Comparison of ENCODE assay signal across 4 mouse cellular contexts in the genomic region with DNA sequence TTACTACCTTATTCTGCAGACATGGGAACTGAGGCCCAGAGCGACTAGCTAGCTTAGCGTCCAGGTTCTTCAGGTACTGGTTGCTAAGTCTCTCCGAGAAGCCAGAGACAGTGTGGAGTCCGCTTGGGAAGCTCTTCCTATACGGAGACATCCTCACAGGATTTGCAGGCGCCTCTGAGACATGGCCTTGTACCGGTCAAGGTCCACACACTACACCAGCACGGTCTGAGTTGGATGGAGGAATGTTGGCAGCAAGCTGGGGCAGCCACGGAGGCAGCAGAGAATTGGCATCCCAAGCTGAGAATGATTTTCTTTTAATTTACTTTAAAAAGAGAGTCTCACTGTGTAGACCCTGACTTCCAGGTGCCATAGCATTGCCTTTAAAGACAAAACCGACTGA. TPM values are rescaled to one million over a fixed set of nuclear protein-coding genes. Genes with fewer than 3 reads are reported as not detected.
ATAC-seq and TF ChIP-seq lines count a peak whose summit lies in the region.
"Not testable (repeated sequence)": the region's sequence is repeated elsewhere in the genome, so short reads cannot be mapped to it uniquely, and the experiment has no call there.
"Had no signal": no experiment of that assay in that cellular context is flagged by ENCODE, and none has a peak within 500 bp of the region (broad histone marks: within the 10 kb centered on the region; RNA-seq: fewer than 3 reads in every experiment).

No protein-coding gene starts in this region.

- not testable (repeated sequence) for H3K36me3 ChIP-seq in hindbrain, embryonic 15.5 days; intestine, embryonic 16.5 days (ENCODE audit: control insufficient read depth, insufficient read depth, low read length); intestine, postnatal 0 days (ENCODE audit: control insufficient read depth, insufficient read depth)

- not testable (repeated sequence) for H3K4me2 ChIP-seq in hindbrain, embryonic 15.5 days; intestine, embryonic 16.5 days (ENCODE audit: low read depth, low read length); intestine, postnatal 0 days (replicated peaks; ENCODE audit: low read depth)

- not testable (repeated sequence) for H3K27me3 ChIP-seq in hindbrain, embryonic 15.5 days; intestine, embryonic 16.5 days (replicated peaks; ENCODE audit: control insufficient read depth, insufficient read depth, low read length); intestine, postnatal 0 days (replicated peaks; ENCODE audit: control insufficient read depth, insufficient read depth, low read length)

- H3K9ac ChIP-seq in hindbrain, embryonic 15.5 days; intestine, embryonic 16.5 days (ENCODE audit: low read depth, low read length); intestine, postnatal 0 days (ENCODE audit: low read depth, low read length): not testable (repeated sequence)

- H3K27ac ChIP-seq in hindbrain, embryonic 15.5 days (replicated peaks); intestine, embryonic 16.5 days (ENCODE audit: low read length); intestine, postnatal 0 days (ENCODE audit: low read depth, low read length): not testable (repeated sequence)

- 0 out of 2 replicates have a peak, but pooled peaks have one; percentile 45 for ATAC-seq in hindbrain, embryonic 15.5 days (ENCODE audit: low FRiP score, low read depth)
- peak; percentile 51; the same call in 1 of the 2 replicates for ATAC-seq in intestine, embryonic 16.5 days
- peak; percentile 52; the same call in 1 of the 2 replicates for ATAC-seq in intestine, postnatal 0 days

- not testable (repeated sequence) for H3K4me3 ChIP-seq in hindbrain, embryonic 15.5 days; intestine, embryonic 16.5 days (ENCODE audit: low read length); intestine, postnatal 0 days (ENCODE audit: low read depth, low read length)

- WGBS in hindbrain, embryonic 15.5 days = 96% methylated on average over 8 of the region's 10 CpGs
- 96% methylated on average over 8 of the region's 10 CpGs for WGBS in intestine, embryonic 16.5 days
- WGBS in intestine, postnatal 0 days = 85% methylated on average over 7 of the region's 10 CpGs

- TF ChIP-seq CTCF in intestine, postnatal 0 days (IDR thresholded peaks at IDR 0.05; ENCODE audit: low read depth) = not testable (repeated sequence)

- H3K4me1 ChIP-seq in hindbrain, embryonic 15.5 days (replicated peaks); intestine, embryonic 16.5 days (ENCODE audit: control insufficient read depth, insufficient read depth, low read length); intestine, postnatal 0 days (replicated peaks; ENCODE audit: control insufficient read depth, insufficient read depth, low read length): not testable (repeated sequence)

- not testable (repeated sequence) for H3K9me3 ChIP-seq in hindbrain, embryonic 15.5 days; intestine, embryonic 16.5 days (ENCODE audit: control insufficient read depth, low read length); intestine, postnatal 0 days (ENCODE audit: control insufficient read depth)

RNA-seq across cellular contexts. Expression of gene Tmem181a, which starts 26.5 kb away (rescaled TPM):
- 53.2 and 58.4 TPM in 2 replicates for polyA plus RNA-seq in hindbrain, embryonic 15.5 days (2015; fragmentation: Nextera tagmentation; extraction: Ambion mirVana)
- polyA plus RNA-seq in intestine, embryonic 16.5 days (2015; fragmentation: Nextera tagmentation; extraction: Ambion mirVana) = 20.7 and 22.1 TPM in 2 replicates
- polyA plus RNA-seq in intestine, postnatal 0 days (2015; fragmentation: Nextera tagmentation; extraction: Ambion mirVana) = 26.4 and 26.8 TPM in 2 replicates
- polyA plus RNA-seq: G1E had no signal

RNA-seq across cellular contexts. Expression of gene Dynlt1a, which starts 34.2 kb away (rescaled TPM):
- 50.2 and 52.7 TPM in 2 replicates for polyA plus RNA-seq in hindbrain, embryonic 15.5 days (2015; fragmentation: Nextera tagmentation; extraction: Ambion mirVana)
- polyA plus RNA-seq in intestine, embryonic 16.5 days (2015; fragmentation: Nextera tagmentation; extraction: Ambion mirVana) = 14.9 and 15.3 TPM in 2 replicates
- polyA plus RNA-seq in intestine, postnatal 0 days (2015; fragmentation: Nextera tagmentation; extraction: Ambion mirVana) = 10.7 and 11.7 TPM in 2 replicates
